Mouse (Mus musculus) embryonic fibroblast, embryonic 13.5 days (primary cell): Measurements from ENCODE around the gene Gm17018.

Experiments used
- CTCF ChIP-seq: IDR thresholded peaks from 2 replicates; pipeline ENCODE4 v1.5.1; 2011; ENCODE audit warnings: mild to moderate bottlenecking, control low read depth, low read length, moderate library complexity, borderline replicate concordance; ENCODE audit not compliant: insufficient read depth
- POLR2A ChIP-seq: IDR thresholded peaks from 2 replicates; pipeline ENCODE4 v1.6.1; 2011; ENCODE audit warnings: low read depth, mild to moderate bottlenecking, control low read depth, low read length, moderate library complexity

- no peak for TF ChIP-seq POLR2A
- TF ChIP-seq CTCF, result no peak
These were observed 31.3 kb downstream of the Gm17018 start for GRCm38 (mm10) chr19:45591704-45592103.
